Mouse (Mus musculus) ES-E14 (cell line): Measurements from ENCODE around the gene Gtf2a1l.

Experiments used
- CHD2 ChIP-seq: IDR thresholded peaks from 2 replicates; pipeline ENCODE4 v1.6.1; 2014; ENCODE audit warnings: mild to moderate bottlenecking, low read depth, low read length, inconsistent platforms
- MAFK ChIP-seq: IDR thresholded peaks from 2 replicates; pipeline ENCODE4 v1.6.1; 2014; ENCODE audit warnings: mild to moderate bottlenecking, low read depth, low read length, inconsistent platforms; ENCODE audit not compliant: insufficient read depth
- ZC3H11A ChIP-seq: IDR thresholded peaks from 2 replicates; pipeline ENCODE4 v1.6.1; 2012; ENCODE audit warnings: low read depth, mild to moderate bottlenecking, inconsistent platforms, low read length, borderline replicate concordance
- ZNF384 ChIP-seq: IDR thresholded peaks from 2 replicates; pipeline ENCODE4 v1.6.1; 2012; ENCODE audit warnings: low read depth, low read length, inconsistent platforms

DNA sequence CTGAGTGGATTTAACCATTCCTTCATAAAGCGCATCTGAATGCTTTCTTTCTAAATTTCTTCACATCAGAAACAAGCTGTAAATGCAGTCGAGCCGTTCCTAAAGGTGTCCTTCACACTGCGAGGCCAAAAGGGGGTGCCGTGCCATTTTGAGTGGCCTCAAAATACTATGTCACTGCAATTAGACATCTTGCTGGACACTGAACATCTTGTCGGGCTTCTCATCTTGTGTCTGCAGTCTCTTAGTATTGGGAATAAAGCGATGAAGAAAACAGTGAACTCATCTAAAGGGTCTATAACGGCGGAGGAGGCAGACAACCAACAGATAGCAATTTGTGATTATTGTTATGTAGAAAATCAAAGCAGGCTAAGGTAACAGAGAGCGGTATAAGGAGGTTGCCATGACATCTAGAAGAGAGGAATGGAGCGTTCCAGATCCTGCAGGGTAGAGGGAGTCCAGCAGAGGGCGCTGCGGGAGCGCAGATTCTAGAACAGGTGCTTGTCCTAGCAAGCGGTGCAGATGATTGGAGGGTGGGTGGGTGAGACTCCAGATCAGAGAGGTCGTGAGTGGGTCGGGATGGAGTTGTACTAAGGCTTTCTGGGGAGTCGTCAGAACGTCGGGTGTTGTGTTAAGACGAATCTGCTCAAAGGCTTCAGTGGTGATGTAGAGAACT, 15.6 kb upstream of the Gtf2a1l start:
- TF ChIP-seq ZNF384 (no peak), MAFK (no peak), CHD2 (no peak), ZC3H11A (peak; percentile 83; the same call in 1 of the 2 replicates)
